In the genomic region with DNA sequence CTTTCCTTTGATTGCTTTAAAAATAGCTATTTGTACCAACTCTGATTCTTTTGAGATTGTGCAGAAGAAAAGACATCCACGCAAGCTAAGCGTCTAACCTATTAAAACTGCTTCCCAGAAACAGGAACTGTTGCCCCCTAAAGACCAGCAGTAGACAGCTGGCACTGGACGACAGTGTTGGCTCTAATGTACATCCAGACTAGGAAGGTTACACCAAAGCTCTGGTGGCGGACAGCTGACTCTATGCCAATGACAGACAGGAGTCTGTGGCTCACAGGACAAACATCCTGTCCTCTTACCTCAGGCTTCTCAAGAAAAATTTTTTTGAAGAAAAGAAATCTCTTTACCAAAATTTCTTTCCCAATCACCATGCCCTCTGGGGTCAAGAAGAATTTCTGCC, we compare ENCODE assay signal across 13 mouse cellular contexts.
DNase-seq lines count a peak whose midpoint lies in the region.
"Had no signal": no experiment of that assay in that cellular context is flagged by ENCODE, and none has a peak within 500 bp of the region (broad histone marks: within the 10 kb centered on the region; RNA-seq: fewer than 3 reads in every experiment).

No protein-coding gene starts in this region.

- intact Hi-C loops in left cerebral cortex, postnatal 4 days (cut with DNase I), result no loop called here

- peak; percentile 51 for DNase-seq in cerebellum, adult 9-11 months
- no peak for DNase-seq in cerebellum, adult 11 months
- peak; percentile 14 for DNase-seq in left cerebral cortex, postnatal 4 days
- DNase-seq in left cerebral cortex, adult 8-10 months (ENCODE audit: low spot score in 2 of 2), result no peak
- DNase-seq in naive thymus-derived CD4-positive, alpha-beta T cell, adult 2 months (ENCODE audit: low read depth), result peak; percentile 11
- no peak for DNase-seq in kidney, adult 8-10 months
- DNase-seq: adrenal gland, adult 2 months; adrenal gland, postnatal 36 days; forebrain, postnatal 0 days; gastrocnemius, postnatal 36 days; heart, adult 2 months; heart, postnatal 14 days; kidney, adult 11 months had no signal

Comparison
In these comparisons a context has a peak if more than half of its experiments do, and no peak if none do; other contexts are left out.
1. DNase-seq: peak in cerebellum, adult 9-11 months (single experiment), left cerebral cortex, postnatal 4 days (single experiment) and naive thymus-derived CD4-positive, alpha-beta T cell, adult 2 months (single experiment); none in cerebellum, adult 11 months (single experiment), left cerebral cortex, adult 8-10 months (0 of 2) and kidney, adult 8-10 months (0 of 2).